Mouse (Mus musculus) thymus, postnatal 14 days (tissue): Measurements from ENCODE around the gene Larp1b.

Experiments
- DNase-seq: peaks from one replicate; pipeline ENCODE4 v3.0.0; 2021

Gene Larp1b

DNA sequence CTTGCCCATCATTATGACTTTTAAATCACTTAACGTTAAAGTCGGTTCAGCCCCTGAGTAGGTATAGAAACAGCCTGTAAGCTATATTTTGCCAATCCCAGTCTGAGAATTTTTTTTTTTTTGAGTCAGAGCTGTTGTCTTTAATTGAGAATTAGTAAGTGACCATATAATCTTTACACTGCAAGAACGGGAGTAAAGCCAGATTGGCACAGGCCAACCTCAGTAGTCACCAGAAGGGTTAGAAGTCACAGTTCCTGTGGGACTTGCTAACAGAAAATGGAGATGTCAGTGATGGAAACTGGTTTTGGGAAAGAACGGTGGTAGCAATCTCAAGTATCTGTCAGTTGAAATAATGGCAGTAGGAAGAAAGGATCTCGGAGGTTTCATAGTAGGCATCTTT, 134.8 kb downstream of the Larp1b start:
- no peak for DNase-seq

DNA sequence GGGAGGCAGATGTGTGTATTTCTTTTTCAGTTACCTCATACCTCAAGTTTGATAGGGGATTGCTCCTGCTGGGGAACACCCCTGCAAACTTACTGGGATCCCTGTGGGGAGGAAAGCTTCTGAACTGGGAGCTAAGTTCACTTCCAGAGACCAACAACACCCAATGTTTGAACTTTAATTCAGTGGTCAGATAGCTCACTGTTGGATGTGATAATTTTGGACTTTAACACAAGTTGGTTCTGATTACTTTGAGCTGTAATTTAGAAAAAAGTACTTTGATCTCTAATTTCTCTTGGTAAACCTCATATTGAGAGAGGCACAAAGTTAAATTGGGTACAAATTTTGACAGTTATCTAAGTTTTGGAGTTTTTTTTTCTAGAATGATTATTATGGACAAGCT, 137.4 kb downstream of the Larp1b start:
- DNase-seq = no peak
